Mouse (Mus musculus) heart, postnatal 0 days (tissue): ENCODE results near the gene Fam117b. TPM values are rescaled to one million over a fixed set of nuclear protein-coding genes. Genes with fewer than 3 reads are reported as not detected.
A peak's percentile ranks its signal among the peaks of the same experiment; 100 is the strongest.

Experiments used
- ATAC-seq: fragments of 200-750 bp; cut with Nextera tagmentation; 2 replicates; pipeline ENCODE4 v1.8.0; 2017; ENCODE audit warnings: low read depth, moderate number of reproducible peaks, moderate library complexity; ENCODE audit not compliant: insufficient read depth
- DNase-seq: peaks from one replicate; pipeline ENCODE4 v3.0.0-alpha.2; 2016; ENCODE audit warnings: low spot score
- H3K27ac ChIP-seq: fragments of 300-500 bp; sonication (generic); 2 replicates; pipeline ENCODE4 v1.5.1; 2014; ENCODE audit warnings: low read depth, mild to moderate bottlenecking
- H3K27me3 ChIP-seq: fragments of 300-500 bp; sonication (generic); 2 replicates; pipeline ENCODE4 v1.6.1; 2014; ENCODE audit warnings: low read length, mixed read lengths; ENCODE audit not compliant: control insufficient read depth, insufficient read depth
- H3K36me3 ChIP-seq: fragments of 300-500 bp; sonication (generic); replicated peaks from 2 replicates; pipeline ENCODE4 v1.6.1; 2014; ENCODE audit warnings: low read length, mixed read lengths; ENCODE audit not compliant: control insufficient read depth, insufficient read depth
- H3K4me1 ChIP-seq: fragments of 300-500 bp; sonication (generic); 2 replicates; pipeline ENCODE4 v1.6.1; 2014; ENCODE audit warnings: antibody characterized with exemption; ENCODE audit not compliant: control insufficient read depth, insufficient read depth
- H3K4me2 ChIP-seq: fragments of 300-500 bp; sonication (generic); 2 replicates; pipeline ENCODE4 v1.6.1; 2014; ENCODE audit warnings: low read depth, mild to moderate bottlenecking, low read length, moderate library complexity
- H3K4me3 ChIP-seq: fragments of 300-500 bp; sonication (generic); 2 replicates; pipeline ENCODE4 v1.5.1; 2014; ENCODE audit warnings: low read depth, low read length
- H3K9ac ChIP-seq: fragments of 300-500 bp; sonication (generic); replicated peaks from 2 replicates; pipeline ENCODE4 v1.6.1; 2014; ENCODE audit warnings: low read depth, low read length, mixed read lengths
- H3K9me3 ChIP-seq: fragments of 300-500 bp; sonication (generic); replicated peaks from 2 replicates; pipeline ENCODE4 v1.6.1; 2016; ENCODE audit warnings: low read length; ENCODE audit not compliant: control insufficient read depth
- CTCF ChIP-seq: IDR thresholded peaks from 2 replicates; pipeline ENCODE4 v1.5.1; 2016; ENCODE audit warnings: antibody characterized with exemption, control low read depth, low read depth
- EP300 ChIP-seq: IDR thresholded peaks from 2 replicates; pipeline ENCODE4 v1.6.1; 2016; ENCODE audit warnings: antibody characterized with exemption, low read depth
- WGBS: fragments of 180-500 bp; shearing (Covaris S2); extraction: QIAGEN DNeasy Blood & Tissue Kit; methylation state at CpG from one replicate; pipeline ENCODE4 v1.1.7; 2014; 5-methylcytosine and 5-hydroxymethylcytosine counted together
- polyA plus RNA-seq: library from polyadenylated mRNA; unstranded; fragments of >200 nt; fragmentation: Nextera tagmentation; extraction: Ambion mirVana; gene quantifications from 2 replicates; pipeline ENCODE4 v1.2.1, GENCODE M21; 2015
- total RNA-seq: library from RNA; depleted of rRNA; stranded (reverse); fragments of >200 nt; gene quantifications from 2 replicates; pipeline ENCODE4 v1.2.3, GENCODE M21; 2014; ENCODE audit warnings: low replicate concordance

Gene Fam117b
- total and polyA plus RNA-seq, 2 experiments from 2014 or later = 2.4 to 7.7 TPM

- Histone ChIP-seq H3K4me1 (no peaks in the 10 kb centered on the region), H3K27ac (no peak overlapping the region), H3K4me2 (no peak overlapping the region), H3K4me3 (no peak overlapping the region), H3K9me3 (no peaks in the 10 kb centered on the region), H3K36me3 (peaks cover 17% of the 10 kb centered on the region; the same call in 1 of the 2 replicates), H3K27me3 (no peaks in the 10 kb centered on the region), H3K9ac (no peak overlapping the region)
- TF ChIP-seq EP300 (no peak), CTCF (no peak)
- WGBS = 50% methylated on average over 3 of the region's 3 CpGs
- DNase-seq (no peak), ATAC-seq (no peak)
Measured at GRCm38 (mm10) chr1:59957206-59957605, 44.4 kb downstream of the Fam117b start.

DNA sequence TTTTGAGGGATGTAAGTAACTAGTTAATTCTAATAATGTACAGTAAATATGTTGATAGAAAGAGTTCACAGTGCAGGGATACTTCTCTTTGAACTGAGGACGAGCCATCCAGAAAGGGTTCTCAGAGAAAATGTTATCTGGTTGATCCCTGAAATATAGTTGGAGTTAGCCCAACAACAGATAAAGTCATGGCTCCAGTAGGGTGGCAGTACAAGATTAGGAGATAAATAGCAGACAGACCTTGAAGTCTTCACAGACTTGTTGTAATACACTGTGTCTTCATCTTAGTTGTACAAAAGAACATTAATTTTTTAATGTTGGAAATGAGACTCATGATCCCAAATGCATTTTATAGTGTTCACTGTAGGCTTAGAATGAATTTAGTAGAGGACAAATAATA is 47.1 kb downstream of the Fam117b start:
- H3K9ac ChIP-seq = no peak overlapping the region
- ATAC-seq = no peak
- no peak overlapping the region for H3K27ac ChIP-seq
- TF ChIP-seq EP300 (no peak), CTCF (no peak)
- no peaks in the 10 kb centered on the region for H3K27me3 ChIP-seq
- WGBS = 60% methylated on average over 1 of the region's 1 CpGs
- no peak overlapping the region for H3K4me3 ChIP-seq
- DNase-seq = no peak
- no peaks in the 10 kb centered on the region for H3K4me1 ChIP-seq
- peaks cover 16% of the 10 kb centered on the region for H3K36me3 ChIP-seq
- H3K4me2 ChIP-seq = no peak overlapping the region
- no peaks in the 10 kb centered on the region for H3K9me3 ChIP-seq

GRCm38 (mm10) chr1:59966171-59966785 is 53.5 kb downstream of the Fam117b start:
- no peaks in the 10 kb centered on the region for H3K9me3 ChIP-seq
- no peaks in the 10 kb centered on the region for H3K4me1 ChIP-seq
- DNase-seq (no peak), ATAC-seq (no peak)
- no peak overlapping the region for H3K27ac ChIP-seq
- H3K36me3 ChIP-seq = peaks cover 32% of the 10 kb centered on the region
- H3K4me2 ChIP-seq = no peak overlapping the region
- no peak overlapping the region for H3K9ac ChIP-seq
- TF ChIP-seq EP300 (no peak), CTCF (no peak)
- H3K27me3 ChIP-seq = no peaks in the 10 kb centered on the region
- H3K4me3 ChIP-seq = no peak overlapping the region
- WGBS = 62% methylated on average over 6 of the region's 6 CpGs

DNA sequence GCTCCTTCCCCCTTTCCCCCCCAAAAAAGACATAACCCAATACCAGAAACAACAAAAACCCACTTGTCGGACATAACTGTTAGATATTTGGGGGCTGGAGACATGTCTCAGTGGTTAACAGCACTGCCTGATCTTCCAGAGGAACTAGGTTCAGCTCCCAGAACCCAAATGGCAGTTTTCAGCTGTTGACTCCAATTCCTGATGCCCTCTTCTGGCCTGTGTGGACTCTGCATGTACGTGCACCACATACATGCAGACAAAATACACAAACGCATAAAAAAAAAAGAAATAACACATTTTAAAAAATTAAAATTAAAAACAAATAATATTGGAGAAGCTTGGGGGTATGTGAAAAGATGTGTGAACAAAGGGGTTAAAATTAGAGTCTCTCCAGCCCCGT is 54.5 kb downstream of the Fam117b start:
- ATAC-seq (no peak), DNase-seq (no peak)
- Histone ChIP-seq H3K27me3 (no peaks in the 10 kb centered on the region), H3K9ac (no peak overlapping the region), H3K9me3 (no peaks in the 10 kb centered on the region), H3K36me3 (peaks cover 34% of the 10 kb centered on the region), H3K4me3 (no peak overlapping the region), H3K4me1 (no peaks in the 10 kb centered on the region), H3K27ac (no peak overlapping the region), H3K4me2 (no peak overlapping the region)
- 92% methylated on average over 4 of the region's 4 CpGs for WGBS
- TF ChIP-seq CTCF = peak; percentile 53
- no peak for TF ChIP-seq EP300

DNA sequence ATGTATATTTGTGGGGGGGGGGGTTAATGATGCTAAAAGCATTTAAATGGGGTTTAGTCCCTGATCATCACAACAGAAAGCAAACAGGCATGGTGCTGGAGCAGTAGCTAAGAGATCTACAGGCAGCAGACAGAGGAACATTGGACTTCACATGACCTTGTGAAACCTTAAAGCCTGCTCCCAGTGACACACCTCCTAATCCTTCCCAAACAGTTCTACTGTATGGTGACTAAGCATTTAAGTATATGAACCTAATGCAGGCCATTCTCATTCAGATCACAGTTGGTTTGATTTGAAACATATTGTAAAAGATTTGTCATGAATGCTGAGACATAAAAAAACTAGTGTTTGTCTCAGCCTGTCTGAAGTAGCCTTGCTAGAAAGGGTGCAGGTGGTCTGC is 73.8 kb downstream of the Fam117b start:
- Histone ChIP-seq H3K36me3 (peaks cover 36% of the 10 kb centered on the region), H3K27ac (no peak overlapping the region), H3K4me1 (no peaks in the 10 kb centered on the region), H3K27me3 (no peaks in the 10 kb centered on the region), H3K9ac (no peak overlapping the region), H3K4me3 (no peak overlapping the region), H3K9me3 (no peaks in the 10 kb centered on the region), H3K4me2 (no peak overlapping the region)
- no peak for DNase-seq
- ATAC-seq = no peak
- TF ChIP-seq CTCF = no peak
- TF ChIP-seq EP300 = no peak

DNA sequence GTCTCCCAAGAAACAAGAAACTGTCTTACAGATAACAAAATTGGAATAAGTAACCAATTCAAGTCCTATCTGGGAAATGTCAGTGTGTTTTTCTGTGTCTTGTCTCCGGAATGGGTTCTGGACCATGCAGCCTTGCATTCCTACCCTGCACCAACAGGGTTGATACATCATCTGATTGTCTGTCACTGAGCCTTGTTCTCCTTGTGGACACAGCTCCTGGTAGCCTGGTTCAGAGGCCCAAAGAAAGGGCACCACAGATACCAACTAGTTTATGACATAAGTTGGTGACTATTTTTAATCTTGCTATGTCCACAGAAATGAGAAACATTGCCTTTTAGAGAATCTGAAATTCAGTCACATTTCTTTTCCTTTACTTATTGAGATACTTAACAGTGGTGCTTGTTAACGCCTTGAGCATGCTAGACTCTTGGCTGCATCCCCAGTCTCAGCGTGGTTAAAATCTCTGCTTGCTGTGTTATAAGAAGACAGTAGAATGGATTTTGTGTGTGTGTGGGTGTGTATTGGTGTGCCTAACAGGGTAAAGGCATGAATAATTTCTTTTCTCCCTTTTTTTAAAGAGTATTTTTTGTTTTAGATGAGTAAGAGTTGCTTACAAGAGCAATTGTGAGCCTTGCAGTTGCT is 74.7 kb downstream of the Fam117b start:
- ATAC-seq (no peak), DNase-seq (no peak)
- no peak overlapping the region for H3K27ac ChIP-seq
- H3K27me3 ChIP-seq = no peaks in the 10 kb centered on the region
- H3K4me2 ChIP-seq = no peak overlapping the region
- peaks cover 27% of the 10 kb centered on the region for H3K36me3 ChIP-seq
- H3K9ac ChIP-seq = no peak overlapping the region
- WGBS = 74% methylated on average over 3 of the region's 3 CpGs
- H3K4me3 ChIP-seq = no peak overlapping the region
- H3K4me1 ChIP-seq = no peaks in the 10 kb centered on the region
- no peaks in the 10 kb centered on the region for H3K9me3 ChIP-seq
- TF ChIP-seq CTCF = no peak
- TF ChIP-seq EP300 = no peak
